Mouse (Mus musculus): ENCODE measurements at regions not wholly inside any gene's neighbourhood (a gene's known extent, or its start where the extent isn't known, plus 50 kb on each side); places are given as distances from the start of the nearest gene placed in this dataset.

DNA sequence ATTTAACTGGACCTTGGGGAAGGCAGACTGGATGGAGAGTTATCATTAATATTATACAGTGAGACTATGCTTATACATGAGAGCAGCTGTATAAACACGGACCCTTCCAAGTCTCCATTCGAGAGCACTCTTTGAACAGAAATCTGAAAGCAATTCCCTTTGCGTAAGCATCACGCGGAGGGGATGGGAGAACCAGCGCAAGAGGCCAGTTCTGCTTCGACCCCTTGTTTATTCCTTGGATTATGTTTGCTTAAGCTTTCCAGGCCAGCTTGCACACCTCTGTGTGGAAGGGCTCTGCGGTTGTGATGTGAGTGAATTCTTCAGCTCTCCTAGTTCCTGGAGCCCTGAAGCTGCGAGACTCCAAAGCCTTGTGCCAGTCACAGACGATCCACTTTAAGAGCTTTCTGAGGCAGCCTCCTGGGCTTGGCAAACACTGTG lies 109.2 kb upstream of the Fbxo11 start:
- DNase-seq (ENCODE audit: low spot score): no peak

DNA sequence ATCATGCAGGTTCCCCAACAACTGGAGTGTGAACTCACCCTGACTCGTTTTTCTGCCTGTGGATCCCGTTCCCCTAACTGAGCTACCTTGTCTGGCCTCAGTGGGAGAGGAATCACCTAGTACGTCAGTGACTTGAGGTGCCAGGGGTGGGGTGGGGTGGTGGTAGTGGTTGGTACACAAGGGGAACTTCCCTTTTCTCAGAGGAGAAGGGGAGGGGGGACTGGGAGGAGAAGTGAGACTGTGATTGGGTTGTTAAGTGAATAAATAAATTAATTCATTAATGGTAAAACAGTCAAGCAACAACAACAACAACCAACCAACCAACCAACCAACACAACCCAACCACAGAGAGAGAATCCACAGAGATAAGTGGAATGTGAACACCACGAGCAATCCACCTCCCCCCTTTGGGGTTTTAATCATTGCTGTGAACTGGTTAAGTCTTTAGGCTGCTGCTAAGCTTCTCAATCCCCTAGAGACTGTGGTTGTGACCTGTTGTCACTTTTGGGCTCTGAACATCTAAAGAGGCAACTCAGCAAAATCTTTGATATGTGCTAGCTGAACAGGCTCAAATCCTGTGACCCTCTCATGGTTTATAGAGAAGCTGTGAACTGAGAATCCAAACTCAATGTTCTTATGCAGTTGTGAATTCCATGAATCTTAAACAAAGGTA lies 111.0 kb upstream of the Fbxo11 start:
- no peak for DNase-seq (ENCODE audit: low spot score)

DNA sequence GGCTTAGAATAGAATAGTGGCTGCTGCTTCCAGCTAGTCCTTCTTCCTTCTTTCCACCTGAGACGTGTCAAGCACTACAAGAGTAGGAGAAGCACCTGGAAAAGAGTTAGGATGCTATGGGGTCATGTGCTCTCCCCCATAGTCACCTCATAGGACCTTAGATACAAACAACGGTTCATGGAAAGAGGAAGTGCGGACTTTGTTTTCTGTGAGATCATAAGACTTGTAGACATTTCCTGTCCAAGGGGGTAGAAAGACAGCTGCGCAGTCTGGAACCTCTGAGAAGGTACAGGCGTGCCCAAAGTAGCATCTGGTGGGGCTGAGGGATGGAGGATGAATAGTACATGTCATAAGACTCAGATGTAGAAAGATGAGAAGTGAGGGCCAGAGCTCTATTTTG lies 125.6 kb upstream of the Fbxo11 start:
- DNase-seq (ENCODE audit: low spot score): no peak

DNA sequence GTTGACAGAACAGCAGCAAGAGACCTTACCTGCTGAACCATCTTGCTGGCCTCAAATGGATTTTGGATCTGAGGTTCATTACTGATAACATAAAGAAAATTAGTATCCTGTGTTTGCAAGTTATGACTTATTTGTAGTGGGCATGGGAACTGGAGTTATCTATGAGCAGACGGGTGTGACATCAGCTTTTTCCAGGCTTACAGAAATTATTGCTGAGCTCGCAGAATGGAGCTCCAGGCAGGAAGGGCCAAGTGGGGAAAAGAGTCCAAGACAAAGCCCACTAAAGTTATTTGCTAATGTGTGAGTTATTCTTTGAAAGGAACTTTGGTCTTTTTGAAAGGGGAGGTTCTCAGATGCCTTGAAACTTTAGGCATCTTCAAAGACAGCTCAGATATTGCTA lies 126.4 kb upstream of the Fbxo11 start:
- no peak for DNase-seq (ENCODE audit: low spot score)

DNA sequence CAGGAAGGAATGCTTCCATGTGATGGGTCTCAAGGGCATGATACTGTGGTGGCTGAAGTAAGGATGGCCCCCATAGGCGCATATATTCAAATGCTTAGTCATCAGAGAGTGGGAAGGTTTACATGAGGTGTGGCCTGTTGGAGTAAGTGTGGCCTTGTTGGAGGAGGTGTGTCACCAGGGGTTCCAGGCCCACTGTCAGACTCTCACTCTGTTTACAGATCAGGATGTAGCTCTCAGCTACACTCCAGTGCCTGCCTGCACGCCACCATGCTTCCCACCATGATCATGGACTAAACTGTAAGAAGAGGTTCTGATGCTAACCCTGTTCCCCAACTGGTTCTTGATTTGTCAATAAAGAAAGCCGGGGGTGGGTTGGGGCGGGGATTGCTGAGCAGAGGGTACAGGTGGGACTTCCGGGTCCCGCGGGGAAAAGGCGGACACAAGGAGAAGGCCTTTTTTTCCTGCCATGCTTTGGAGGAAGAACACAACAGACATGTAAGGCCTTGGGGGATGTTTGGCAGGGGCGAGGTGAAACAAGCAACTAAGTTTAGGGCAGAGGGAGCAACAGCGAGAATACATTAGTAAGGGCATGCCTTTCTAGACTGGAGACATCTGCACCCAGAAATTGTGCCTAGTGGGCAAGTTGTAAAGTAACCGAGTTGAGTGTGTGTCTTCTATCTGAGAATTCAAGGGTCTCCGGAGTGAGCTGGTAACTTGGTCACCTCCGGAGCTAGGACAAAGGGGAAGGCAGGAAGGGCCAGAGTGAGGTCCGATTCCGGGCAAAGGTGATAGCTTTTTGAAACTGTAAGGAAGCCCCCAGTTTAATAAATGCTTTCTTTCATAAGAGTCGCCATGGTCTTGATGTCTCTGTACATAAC lies 127.1 kb upstream of the Fbxo11 start:
- DNase-seq (ENCODE audit: low spot score): no peak

DNA sequence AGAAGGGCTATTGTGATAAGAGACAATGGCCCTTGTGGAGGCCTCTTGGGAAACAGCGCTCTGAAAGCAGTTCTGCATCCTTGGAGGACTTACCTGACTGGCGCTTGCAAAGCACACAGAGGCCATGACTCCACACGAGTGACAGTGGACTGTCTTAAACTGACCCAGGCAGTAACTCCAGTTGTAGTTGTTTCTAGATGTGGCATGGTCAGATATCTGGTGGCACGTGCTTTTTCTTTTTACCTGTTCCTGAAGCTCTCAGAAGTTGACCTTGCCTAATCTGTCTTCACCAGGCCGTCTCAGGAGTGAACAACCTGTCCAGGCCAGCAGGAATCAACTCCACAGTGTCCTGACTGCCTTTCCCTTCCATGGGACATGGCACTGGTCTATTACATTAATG lies 129.6 kb upstream of the Fbxo11 start:
- no peak for DNase-seq (ENCODE audit: low spot score)

DNA sequence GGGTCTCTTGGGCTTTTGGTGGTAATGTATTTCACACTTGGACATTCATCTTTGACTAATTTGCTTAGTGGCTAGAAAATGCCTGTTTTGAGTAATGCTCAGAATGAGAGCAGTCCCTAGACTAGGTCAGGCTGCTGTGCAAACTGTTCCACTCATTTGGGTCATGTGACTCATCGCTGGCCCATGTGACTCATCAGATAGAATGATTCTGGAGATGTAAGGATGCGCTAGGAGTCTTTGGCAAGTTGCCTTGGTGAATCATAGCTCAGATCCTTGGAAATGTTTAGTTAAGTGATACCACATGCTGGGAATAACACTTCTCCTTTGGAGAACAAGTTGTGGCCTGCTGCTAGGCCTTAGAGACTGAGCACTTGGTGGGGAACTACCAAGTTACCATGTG lies 130.2 kb upstream of the Fbxo11 start:
- peak; percentile 49 for DNase-seq (ENCODE audit: low spot score)

DNA sequence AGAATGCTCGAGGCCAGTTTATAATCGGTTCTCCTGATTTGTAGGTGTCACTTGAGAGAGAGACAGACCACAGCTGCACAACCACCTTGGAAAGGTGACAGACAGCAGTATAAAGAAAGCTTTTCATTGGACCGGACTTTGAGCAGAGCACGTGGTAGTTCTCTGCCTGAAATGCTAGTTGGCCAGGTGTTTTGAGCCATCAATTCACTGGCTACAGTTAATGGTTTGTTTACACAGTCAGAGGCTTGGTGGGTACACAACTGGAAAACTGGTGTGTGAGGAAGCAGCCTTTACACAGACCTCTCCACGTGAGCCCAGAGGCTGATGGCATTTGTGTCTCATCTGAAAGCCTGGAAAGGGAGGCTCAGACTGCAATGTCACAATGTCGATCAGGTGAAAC lies 130.8 kb upstream of the Fbxo11 start:
- DNase-seq (ENCODE audit: low spot score): no peak

DNA sequence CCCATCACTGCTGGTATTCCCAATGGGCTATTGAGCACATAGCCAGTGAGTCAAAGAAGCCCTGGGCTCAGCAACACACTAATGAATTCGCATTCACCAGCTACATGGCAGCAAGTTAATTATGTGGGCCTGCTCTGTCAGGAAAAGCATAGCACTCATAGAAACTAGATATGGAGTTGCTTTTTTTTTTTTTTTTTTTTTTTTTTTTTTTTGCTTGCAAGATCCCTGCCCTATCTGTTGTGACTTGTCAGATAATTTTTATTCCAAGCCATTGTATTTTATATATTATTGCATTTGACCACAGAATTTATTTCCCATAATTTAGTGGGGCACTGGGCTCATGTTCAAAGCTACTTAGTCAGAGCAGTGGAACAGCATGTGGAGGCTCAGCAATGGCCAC lies 131.2 kb upstream of the Fbxo11 start:
- no peak for DNase-seq (ENCODE audit: low spot score)

DNA sequence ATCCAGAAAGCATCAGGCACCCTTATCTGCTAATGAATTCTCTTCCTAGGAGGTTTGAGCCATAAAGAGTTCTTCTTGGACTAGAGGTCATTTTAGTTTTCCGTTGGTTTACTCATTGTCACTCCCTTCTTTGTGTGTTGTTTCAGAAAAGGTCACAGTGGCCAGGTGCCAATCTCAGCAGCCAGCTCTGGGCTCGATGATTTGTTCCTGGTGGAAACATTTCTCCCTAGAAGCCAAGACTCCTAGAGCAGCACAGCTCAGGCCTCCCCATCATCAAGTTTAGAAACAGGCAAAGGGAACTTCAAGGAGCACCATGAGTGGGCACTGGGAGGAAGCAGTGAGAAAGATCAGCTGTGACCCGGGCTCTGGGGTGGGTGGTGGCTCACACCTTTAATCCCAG lies 132.3 kb upstream of the Fbxo11 start:
- DNase-seq (ENCODE audit: low spot score): no peak

DNA sequence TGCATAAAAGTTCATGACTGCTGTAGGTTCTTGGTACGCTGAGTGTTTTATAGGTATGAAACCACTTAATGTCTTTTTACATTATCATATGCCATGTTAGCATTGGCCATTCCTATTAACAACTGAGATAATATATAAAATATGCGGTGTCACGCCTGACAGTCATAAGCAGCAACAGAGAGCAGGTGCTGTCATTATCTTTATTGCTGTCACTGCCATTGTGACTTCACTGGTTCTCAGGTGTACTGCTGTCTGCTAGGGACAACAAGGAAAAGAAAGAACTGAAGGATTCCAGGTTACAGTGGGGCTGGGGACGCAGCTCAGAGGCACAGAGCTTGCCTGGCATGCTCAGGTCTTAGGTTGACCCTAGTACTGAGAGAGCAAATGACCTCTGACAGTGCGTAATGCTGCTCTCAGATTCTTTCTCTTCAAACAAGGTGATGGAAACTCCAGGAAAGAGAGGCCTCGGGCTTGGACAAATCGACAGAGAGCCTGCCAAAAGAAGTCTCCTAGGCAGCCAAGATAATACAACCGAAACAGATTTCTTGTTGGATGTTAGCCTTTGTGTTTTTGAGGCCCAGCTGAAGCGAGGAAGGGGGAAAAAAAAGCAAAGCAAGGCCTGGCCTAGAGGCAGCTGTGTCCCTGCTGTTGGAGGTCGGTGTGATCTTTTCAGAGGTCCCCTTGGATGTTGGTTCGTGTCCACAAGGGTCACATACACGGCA lies 136.3 kb upstream of the Fbxo11 start:
- peak; percentile 6 for DNase-seq (ENCODE audit: low spot score)

DNA sequence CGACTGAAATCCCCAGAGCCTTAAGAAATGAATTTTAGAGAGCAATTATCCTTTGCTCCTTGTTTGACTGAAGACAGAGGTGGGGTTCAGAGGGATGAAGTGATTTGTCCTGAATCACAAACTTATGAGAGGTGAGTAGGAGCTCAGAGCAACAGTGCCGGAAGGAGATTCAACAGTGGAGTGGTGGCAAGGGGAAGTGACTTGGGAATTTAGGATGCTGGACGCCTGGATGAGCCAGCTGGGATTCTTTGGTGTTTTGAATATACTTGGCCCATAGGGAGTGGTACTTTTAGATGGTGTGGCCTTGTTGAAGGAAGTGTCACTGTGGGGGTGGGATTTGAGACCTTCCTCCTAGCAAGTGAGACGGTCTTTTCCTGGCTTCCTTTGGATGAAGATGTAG lies 137.1 kb upstream of the Fbxo11 start:
- no peak for DNase-seq (ENCODE audit: low spot score)

DNA sequence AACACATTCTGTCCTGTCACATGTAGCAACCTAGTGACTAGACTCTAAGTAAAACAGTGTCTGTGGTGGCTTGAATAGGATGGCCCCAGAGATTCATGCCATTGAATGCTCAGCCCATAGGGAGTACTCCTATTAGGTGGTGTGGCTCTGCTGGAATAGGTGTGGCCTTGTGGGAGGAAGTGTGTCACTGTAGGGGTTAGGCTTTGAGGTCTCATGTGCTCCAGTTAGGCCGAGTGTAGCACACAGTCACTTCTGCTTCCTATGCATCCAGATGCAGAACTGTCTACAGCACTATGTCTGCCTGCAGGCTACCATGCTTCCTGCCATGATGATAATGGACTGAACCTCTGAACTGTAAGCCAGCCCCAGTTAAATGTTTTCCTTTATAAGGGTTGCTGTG lies 144.5 kb upstream of the Fbxo11 start:
- no peak for DNase-seq (ENCODE audit: low spot score)

DNA sequence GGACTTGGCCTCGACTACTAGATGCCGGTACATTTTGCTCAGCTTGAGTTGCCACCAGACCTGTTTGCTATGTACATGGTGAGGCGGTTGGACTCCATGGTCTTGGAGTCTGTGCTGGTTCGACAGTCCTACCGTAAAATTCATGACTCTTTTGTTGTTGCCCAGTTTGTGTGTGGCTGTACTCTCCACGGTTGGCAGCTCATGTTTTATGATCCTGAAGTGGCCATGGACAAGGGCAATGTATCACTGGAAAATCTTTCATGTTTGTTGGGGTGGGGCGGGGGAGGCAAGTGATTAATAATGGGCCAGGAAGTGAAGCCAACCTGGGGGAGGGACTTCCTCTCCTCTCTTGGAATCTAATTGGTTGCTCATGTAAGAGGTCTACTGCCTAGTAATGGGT lies 147.0 kb upstream of the Fbxo11 start:
- no peak for DNase-seq (ENCODE audit: low spot score)

DNA sequence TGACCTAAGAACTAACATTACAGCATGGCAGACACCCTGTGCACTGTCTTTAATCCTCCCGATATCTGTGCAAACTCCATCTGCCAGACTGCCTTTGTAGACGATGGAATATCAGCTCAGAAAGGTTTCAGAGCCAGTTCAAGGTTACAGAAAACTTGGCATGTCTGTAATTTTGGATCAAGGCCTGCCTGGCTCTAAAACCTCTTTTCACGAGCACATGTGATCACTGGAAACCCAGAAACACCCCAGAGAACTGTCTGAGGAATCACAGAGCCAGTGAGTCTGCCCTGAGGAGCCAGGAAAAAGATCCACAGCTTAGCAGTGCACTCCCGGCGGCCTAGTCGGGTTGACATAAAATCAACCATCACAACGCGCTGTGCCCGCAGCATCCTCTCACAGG lies 149.7 kb upstream of the Fbxo11 start:
- DNase-seq (ENCODE audit: low spot score): peak; percentile 36

DNA sequence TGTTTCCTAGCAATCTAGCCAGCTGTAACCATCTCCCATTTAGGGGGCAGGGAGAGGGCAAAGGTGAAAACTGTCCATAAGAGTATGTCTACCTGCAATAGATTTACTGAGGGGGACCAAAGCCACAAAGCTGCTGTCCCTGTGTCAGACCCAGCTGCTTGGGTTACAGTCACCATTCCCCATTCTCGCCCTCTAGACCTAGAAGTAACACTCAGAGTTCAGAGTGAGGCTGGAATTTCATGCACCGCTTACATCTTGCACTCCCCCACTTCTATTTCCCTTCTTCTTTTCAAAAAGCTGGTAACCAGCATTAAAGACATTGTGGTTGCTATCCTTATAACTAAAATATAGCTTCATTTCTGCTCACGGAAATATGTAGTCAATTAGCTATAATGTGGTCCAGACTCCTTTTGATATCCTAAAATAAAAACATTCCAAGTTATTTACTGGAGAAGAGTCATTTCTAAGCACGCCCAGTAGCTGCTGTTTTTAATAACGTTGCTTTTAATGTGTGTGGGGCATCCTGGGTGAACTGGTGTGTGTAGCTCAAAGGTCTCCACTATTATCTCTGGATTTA lies 157.4 kb upstream of the Fbxo11 start:
- DNase-seq (ENCODE audit: low spot score): no peak

DNA sequence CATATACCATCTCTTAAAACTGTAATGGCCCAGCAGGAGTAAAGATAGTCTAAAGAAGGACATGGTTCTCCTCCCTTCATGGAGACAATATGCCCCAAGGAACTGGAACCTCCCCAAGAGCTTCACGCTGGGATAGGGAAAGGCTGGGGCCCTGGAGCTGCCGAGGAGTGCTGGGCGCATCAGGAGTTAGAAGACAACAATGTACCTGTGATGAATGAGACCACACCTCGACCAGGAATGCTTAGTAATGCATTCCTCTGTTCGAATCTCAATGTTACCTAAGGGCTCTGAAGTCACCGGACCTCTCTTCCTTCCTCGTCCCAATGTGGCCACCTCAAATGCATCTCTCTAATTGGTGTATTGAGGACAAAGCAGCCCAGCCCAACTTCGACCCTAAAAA lies 175.4 kb upstream of the Fbxo11 start:
- no peak for DNase-seq (ENCODE audit: low spot score)

DNA sequence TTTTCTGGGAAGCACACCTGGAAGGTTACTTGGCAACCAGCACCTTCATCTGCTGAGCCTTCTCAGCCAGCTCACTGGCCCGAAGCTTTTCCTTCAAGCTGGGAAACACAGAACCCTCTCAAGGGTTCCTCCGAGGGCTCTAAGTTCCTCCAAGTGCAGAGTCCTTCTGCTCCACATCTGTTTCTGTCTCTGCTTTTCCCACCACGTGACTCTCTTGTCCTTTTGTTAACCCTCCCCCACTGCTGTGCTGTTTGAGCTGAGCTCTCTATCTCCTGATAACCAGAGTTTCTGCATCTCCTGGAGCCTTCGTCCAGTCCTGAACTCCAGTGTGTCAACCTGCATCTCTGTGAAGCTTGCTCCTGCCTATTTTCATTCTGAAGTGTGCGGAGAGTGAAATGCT lies 183.5 kb upstream of the Fbxo11 start:
- no peak for DNase-seq (ENCODE audit: low spot score)

DNA sequence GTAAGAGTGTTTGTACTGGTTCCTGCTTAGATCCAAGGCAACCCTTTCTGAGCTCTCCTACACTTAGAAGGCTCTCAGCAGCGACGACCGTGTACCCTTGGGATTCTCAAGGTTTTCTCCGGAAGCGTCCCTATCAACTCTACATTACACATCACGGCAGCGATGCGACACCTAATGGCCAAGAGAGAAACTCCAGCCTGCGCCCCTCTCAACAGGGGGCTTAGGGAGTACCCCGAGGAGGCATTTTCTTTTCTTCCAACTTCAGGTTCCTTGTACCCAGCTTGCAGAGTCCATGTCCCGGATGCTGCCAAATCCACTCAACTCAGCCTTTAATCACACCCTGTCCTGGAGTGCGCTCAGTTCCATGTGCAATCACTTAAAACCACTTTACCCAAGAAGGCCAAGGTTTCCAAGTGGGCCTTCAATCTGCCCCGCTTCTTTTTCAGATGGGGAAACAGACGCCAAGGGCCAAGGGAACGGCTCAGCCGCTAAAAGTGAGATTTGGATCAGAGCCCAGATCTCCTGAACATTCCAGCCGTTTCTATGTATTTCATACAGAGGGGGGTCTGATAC lies 186.9 kb upstream of the Fbxo11 start:
- DNase-seq (ENCODE audit: low spot score): peak; percentile 48

DNA sequence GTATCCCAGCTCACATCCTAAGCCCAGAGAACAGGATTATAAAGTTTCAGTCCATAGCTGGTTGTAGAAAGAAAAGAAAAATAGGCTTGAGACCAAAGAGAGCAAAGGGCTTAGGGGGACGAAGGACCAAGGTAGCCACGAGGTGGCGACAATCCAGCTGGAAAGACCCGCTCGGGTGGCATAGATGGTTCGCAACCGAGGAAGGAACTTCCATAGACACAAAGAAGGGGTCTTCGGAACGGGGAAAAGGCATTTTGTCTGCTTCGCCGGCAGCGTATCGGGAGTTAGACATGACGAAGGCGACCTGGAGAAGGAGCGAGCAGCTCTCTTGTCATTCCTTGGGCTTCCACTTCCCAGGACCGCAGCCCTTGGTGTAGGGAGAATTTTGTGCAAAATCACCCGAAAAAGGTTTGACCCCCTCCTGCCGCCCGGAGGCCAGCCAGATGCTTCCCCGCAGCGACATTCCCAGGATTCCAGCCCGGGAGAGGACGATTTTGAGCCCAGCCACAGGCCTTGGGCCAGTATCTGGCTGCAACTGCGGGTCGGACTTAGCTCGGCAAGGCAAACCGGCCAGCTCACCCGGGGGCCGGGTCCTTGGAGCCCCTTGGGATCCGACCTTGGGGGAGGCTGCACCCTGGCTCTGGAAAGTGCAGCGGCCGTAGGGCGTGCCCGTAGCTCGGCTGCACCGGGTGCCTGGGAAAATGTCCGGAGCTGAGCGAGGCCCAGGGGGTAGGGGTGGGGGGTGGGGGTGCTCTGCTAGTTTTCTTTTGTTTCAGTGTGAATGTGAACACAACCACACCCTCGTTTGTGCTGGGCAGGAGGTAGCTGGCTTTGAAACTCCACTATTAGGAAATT lies 184.5 kb upstream of the Foxn2 start:
- peak; percentile 82 for DNase-seq (ENCODE audit: low spot score)
